ENCODE assay signal across 26 mouse cellular contexts in the genomic region with DNA sequence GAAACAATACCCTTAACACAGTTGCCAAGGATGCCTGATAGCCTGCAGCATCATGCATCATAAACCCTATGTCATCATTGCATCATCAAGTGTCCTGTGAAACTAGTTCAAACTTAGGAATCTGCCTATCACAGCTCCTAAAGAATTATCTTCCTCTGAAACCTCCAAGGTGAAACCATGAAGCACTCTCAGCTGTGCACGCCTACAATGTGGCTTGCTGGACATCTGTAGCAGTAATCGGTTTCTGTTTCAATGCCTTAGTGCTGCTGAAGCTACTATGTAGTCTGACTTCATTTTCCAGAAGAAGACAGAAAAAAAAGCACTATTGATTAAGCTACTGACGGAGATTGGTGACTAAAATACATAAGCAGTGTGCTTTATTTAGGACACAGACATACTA.
"Had no signal": no experiment of that assay in that cellular context is flagged by ENCODE, and none has a peak within 500 bp of the region (broad histone marks: within the 10 kb centered on the region; RNA-seq: fewer than 3 reads in every experiment).

No protein-coding gene starts in this region.

- H3K9ac ChIP-seq: embryonic facial prominence, embryonic 12.5 days; embryonic facial prominence, embryonic 13.5 days; embryonic facial prominence, embryonic 15.5 days; forebrain, embryonic 12.5 days; forebrain, embryonic 13.5 days; forebrain, embryonic 15.5 days; forebrain, postnatal 0 days had no signal

- H3K27me3 ChIP-seq: embryonic facial prominence, embryonic 12.5 days; embryonic facial prominence, embryonic 13.5 days; embryonic facial prominence, embryonic 15.5 days; forebrain, embryonic 12.5 days; forebrain, embryonic 13.5 days; forebrain, embryonic 15.5 days had no signal

- H3K36me3 ChIP-seq: embryonic facial prominence, embryonic 10.5 days; embryonic facial prominence, embryonic 12.5 days; embryonic facial prominence, embryonic 13.5 days; embryonic facial prominence, embryonic 15.5 days; forebrain, embryonic 10.5 days; forebrain, embryonic 12.5 days; forebrain, embryonic 15.5 days; heart, embryonic 10.5 days had no signal

- H3K27ac ChIP-seq: embryonic facial prominence, embryonic 10.5 days; embryonic facial prominence, embryonic 12.5 days; embryonic facial prominence, embryonic 13.5 days; embryonic facial prominence, embryonic 15.5 days; forebrain, embryonic 10.5 days; forebrain, embryonic 12.5 days; forebrain, embryonic 13.5 days; forebrain, embryonic 15.5 days; gastrocnemius, adult 2 months; heart, embryonic 10.5 days had no signal

- H3K9me3 ChIP-seq: embryonic facial prominence, embryonic 10.5 days; embryonic facial prominence, embryonic 12.5 days; embryonic facial prominence, embryonic 13.5 days; embryonic facial prominence, embryonic 15.5 days; forebrain, embryonic 10.5 days; forebrain, embryonic 12.5 days; forebrain, embryonic 13.5 days; forebrain, embryonic 15.5 days; heart, embryonic 10.5 days had no signal

- ATAC-seq: forebrain, embryonic 13.5 days; forebrain, embryonic 15.5 days; forebrain, embryonic 16.5 days; forebrain, postnatal 0 days had no signal

- DNase-seq: cerebellum, adult 9-10 months; cerebellum, adult 9-11 months; cerebellum, postnatal 10 days; cerebellum, postnatal 14 days; cerebellum, postnatal 25 days; cerebellum, postnatal 36 days; embryo, embryonic 11 days; forebrain, postnatal 0 days; gastrocnemius, adult 2 months; gastrocnemius, postnatal 10 days; gastrocnemius, postnatal 14 days; gastrocnemius, postnatal 25 days; gastrocnemius, postnatal 36 days; heart, adult 18-20 months had no signal

- H3K4me1 ChIP-seq: heart, embryonic 10.5 days had no signal

- H3K4me2 ChIP-seq: embryonic facial prominence, embryonic 12.5 days; embryonic facial prominence, embryonic 13.5 days; embryonic facial prominence, embryonic 15.5 days; forebrain, embryonic 12.5 days; forebrain, embryonic 13.5 days; forebrain, embryonic 15.5 days; heart, embryonic 11.5 days had no signal

- H3K4me3 ChIP-seq: embryonic facial prominence, embryonic 10.5 days; embryonic facial prominence, embryonic 12.5 days; embryonic facial prominence, embryonic 13.5 days; embryonic facial prominence, embryonic 15.5 days; erythroblast, embryonic 14.5 days; forebrain, embryonic 10.5 days; forebrain, embryonic 12.5 days; forebrain, embryonic 13.5 days; forebrain, embryonic 15.5 days; gastrocnemius, adult 2 months; heart, embryonic 10.5 days had no signal
